Mouse (Mus musculus) brain, embryonic 14.5 days (tissue): ENCODE data around the gene Abtb2.
A peak's percentile ranks its signal among the peaks of the same experiment; 100 is the strongest.

Experiments used
- CTCF ChIP-seq: fragments of 200-500 bp; IDR thresholded peaks from 2 replicates; pipeline ENCODE4 v1.5.1; 2012; ENCODE audit warnings: inconsistent platforms, mild to moderate bottlenecking, moderate library complexity, borderline replicate concordance; ENCODE audit not compliant: insufficient read depth, insufficient read length; ENCODE audit errors: extremely low read depth
- POLR2A ChIP-seq: fragments of 200-500 bp; IDR thresholded peaks from 2 replicates; pipeline ENCODE4 v1.6.1; 2012; ENCODE audit warnings: mild to moderate bottlenecking, inconsistent platforms, borderline replicate concordance; ENCODE audit not compliant: poor library complexity, insufficient read depth, insufficient read length, severe bottlenecking; ENCODE audit errors: extremely low read depth

DNA sequence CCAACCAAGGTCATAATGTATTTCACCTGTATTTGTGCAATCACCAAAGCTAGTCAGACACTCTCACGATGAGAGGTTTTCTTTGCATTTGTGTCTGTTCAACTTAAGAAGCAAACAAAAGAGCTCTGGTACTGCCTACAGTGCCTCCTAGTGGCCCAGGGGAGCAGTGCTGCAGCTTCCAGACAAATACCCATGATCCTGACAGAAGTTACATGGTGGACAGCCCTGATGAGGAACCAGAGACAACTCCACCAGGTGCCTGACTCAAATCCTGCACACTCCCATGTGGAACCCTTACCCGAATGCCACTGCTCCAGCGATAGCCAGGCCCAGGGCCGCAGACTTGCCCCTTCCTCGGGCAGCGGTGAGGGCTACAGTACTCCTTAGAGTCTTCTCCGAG lies 177.9 kb downstream of the Abtb2 start:
- TF ChIP-seq POLR2A, result no peak
- peak; percentile 83; the same call in 1 of the 2 replicates for TF ChIP-seq CTCF
